In genomic region chr5:92278942-92279537, GRCm38 (mm10) we compare ENCODE assay signal across 8 mouse cellular contexts. TPM values are rescaled to one million over a fixed set of nuclear protein-coding genes. Genes with fewer than 3 reads are reported as not detected.
DNase-seq lines count a peak whose midpoint lies in the region; ATAC-seq and TF ChIP-seq lines count a peak whose summit lies in the region.

No protein-coding gene starts in this region.

- no peak overlapping the region for H3K9ac ChIP-seq in heart, embryonic 11.5 days (ENCODE audit: low read depth, low read length)
- H3K9ac ChIP-seq in MEL (ENCODE audit: control insufficient read depth, low read depth, low read length, poor library complexity, severe bottlenecking), result no peak overlapping the region
- H3K9ac ChIP-seq in limb, embryonic 13.5 days, result no peak overlapping the region

- peaks cover 4% of the 10 kb centered on the region; the same call in 1 of the 2 replicates for H3K4me1 ChIP-seq in heart, embryonic 11.5 days (ENCODE audit: control insufficient read depth, insufficient read depth, low read length)
- peaks cover 20 to 23% of the 10 kb centered on the region in 2 experiments for H3K4me1 ChIP-seq in MEL (ENCODE audit: control insufficient read depth in 1 of 2, insufficient read depth in 2 of 2, low read length in 2 of 2)
- H3K4me1 ChIP-seq in limb, embryonic 13.5 days, result peaks cover 12% of the 10 kb centered on the region

- peak; percentile 64 to 72 for TF ChIP-seq EP300 in MEL (IDR thresholded peaks at IDR 0.05; ENCODE audit: low read depth in 1 of 2, low read length in 2 of 2)

- no peaks in the 10 kb centered on the region for H3K9me3 ChIP-seq in heart, embryonic 11.5 days (replicated peaks; ENCODE audit: control insufficient read depth, low read length)
- H3K9me3 ChIP-seq in MEL (replicated peaks; ENCODE audit: insufficient read depth, low read length), result no peaks in the 10 kb centered on the region
- H3K9me3 ChIP-seq in limb, embryonic 13.5 days, result no peaks in the 10 kb centered on the region

- no peaks in the 10 kb centered on the region for H3K36me3 ChIP-seq in heart, embryonic 11.5 days (ENCODE audit: control insufficient read depth, insufficient read depth, low read length)
- peaks cover 0 to 28% of the 10 kb centered on the region in 2 experiments; a peak in 2 of 4 replicates for H3K36me3 ChIP-seq in MEL (ENCODE audit: control insufficient read depth in 1 of 2, insufficient read depth in 2 of 2, low read length in 2 of 2)
- H3K36me3 ChIP-seq in limb, embryonic 13.5 days, result 0 out of 2 replicates have a peak, but pooled peaks cover under 1% of the 10 kb centered on the region

- no peaks in the 10 kb centered on the region; the same call in 1 of the 2 replicates for H3K79me2 ChIP-seq in MEL (ENCODE audit: control insufficient read depth, insufficient read depth, low read length, poor library complexity)

- no peak overlapping the region for H3K27ac ChIP-seq in heart, embryonic 11.5 days (ENCODE audit: low read depth, low read length)
- no peak overlapping the region for H3K27ac ChIP-seq in MEL (ENCODE audit: control insufficient read depth, low read depth, low read length)
- H3K27ac ChIP-seq in limb, embryonic 13.5 days, result no peak overlapping the region

- no peak overlapping the region for H3K4me3 ChIP-seq in heart, embryonic 11.5 days (ENCODE audit: low read depth, low read length)
- H3K4me3 ChIP-seq in MEL (ENCODE audit: control insufficient read depth in 1 of 2, insufficient read depth in 1 of 2, low read depth in 2 of 2, low read length in 2 of 2), result peak overlapping the region in 1 of 2 experiments; percentile 24; a peak in 1 of 4 replicates
- H3K4me3 ChIP-seq in limb, embryonic 13.5 days, result no peak overlapping the region

- H3K27me3 ChIP-seq in heart, embryonic 11.5 days (ENCODE audit: control insufficient read depth, insufficient read depth, low read length), result no peaks in the 10 kb centered on the region; the same call in none of the 2 replicates
- no peaks in the 10 kb centered on the region for H3K27me3 ChIP-seq in MEL (ENCODE audit: control insufficient read depth in 1 of 2, insufficient read depth in 2 of 2, low read length in 2 of 2)
- no peaks in the 10 kb centered on the region for H3K27me3 ChIP-seq in limb, embryonic 13.5 days

- DNase-seq in heart, adult 9 months (ENCODE audit: low spot score in 2 of 2), result peak; percentile 16 to 53
- peak; percentile 91 for DNase-seq in MEL (ENCODE audit: low read depth, low spot score)
- DNase-seq in naive thymus-derived CD4-positive, alpha-beta T cell, adult 2 months (ENCODE audit: low read depth), result peak; percentile 30
- no peak for DNase-seq in embryo, embryonic 10 days (ENCODE audit: low spot score)
- DNase-seq in adrenal gland, postnatal 25 days, result no peak
- DNase-seq in kidney, postnatal 4 days, result no peak

- TF ChIP-seq CTCF in MEL (IDR thresholded peaks at IDR 0.05 in 2 of 3, conservative IDR thresholded peaks at IDR 0.05 in 1 of 3; ENCODE audit: control insufficient read depth in 1 of 3, insufficient read depth in 1 of 3, low read depth in 2 of 3, low read length in 3 of 3, poor library complexity in 1 of 3, severe bottlenecking in 1 of 3), result no peak

- no peak for TF ChIP-seq POLR2A in MEL (IDR thresholded peaks at IDR 0.05; ENCODE audit: control insufficient read depth in 1 of 2, insufficient read depth in 1 of 2, low read depth in 1 of 2, low read length in 2 of 2, poor library complexity in 1 of 2)

- no peak for TF ChIP-seq RAD21 in MEL (IDR thresholded peaks at IDR 0.05; ENCODE audit: low read depth, low read length)

- 88% methylated on average over 10 of the region's 10 CpGs for WGBS in heart, embryonic 11.5 days (ENCODE audit: insufficient replicate concordance)
- 78% methylated on average over 10 of the region's 10 CpGs for WGBS in limb, embryonic 13.5 days

- no peak for ATAC-seq in heart, embryonic 11.5 days (replicated peaks; ENCODE audit: insufficient number of reproducible peaks, low FRiP score, low TSS enrichment)
- no peak for ATAC-seq in limb, embryonic 13.5 days (ENCODE audit: low FRiP score, low read depth)

- no peak overlapping the region for H3K4me2 ChIP-seq in heart, embryonic 11.5 days
- peak overlapping the region; percentile 91; the same call in 1 of the 2 replicates for H3K4me2 ChIP-seq in limb, embryonic 13.5 days (replicated peaks)

TF ChIP-seq in MEL, 35 proteins besides CTCF, POLR2A, EP300 and RAD21 (continues in another document):
- TF ChIP-seq USF2 (IDR thresholded peaks at IDR 0.05; ENCODE audit: borderline replicate concordance in 1 of 2, insufficient read depth in 1 of 2, low read depth in 1 of 2, low read length in 2 of 2), result no peak
- TF ChIP-seq MAZ (IDR thresholded peaks at IDR 0.05; ENCODE audit: low read depth, low read length), result peak; percentile 94
- TF ChIP-seq ZC3H11A (IDR thresholded peaks at IDR 0.05; ENCODE audit: low read depth, low read length), result no peak
- peak; percentile 62 for TF ChIP-seq SIN3A (IDR thresholded peaks at IDR 0.05; ENCODE audit: low read length)
- TF ChIP-seq ZKSCAN1 (IDR thresholded peaks at IDR 0.05; ENCODE audit: low read depth, low read length), result no peak
- no peak for TF ChIP-seq CHD1 (IDR thresholded peaks at IDR 0.05; ENCODE audit: low read depth, low read length)
- TF ChIP-seq GATA1 (IDR thresholded peaks at IDR 0.05; ENCODE audit: low read depth, low read length), result peak; percentile 61
- TF ChIP-seq NRF1 (IDR thresholded peaks at IDR 0.05; ENCODE audit: insufficient read depth, low read depth, low read length, poor library complexity, severe bottlenecking), result peak; percentile 59; the same call in 1 of the 2 replicates
- peak; percentile 22; the same call in 1 of the 2 replicates for TF ChIP-seq BHLHE40 (IDR thresholded peaks at IDR 0.05; ENCODE audit: borderline replicate concordance, low read depth, low read length)
- TF ChIP-seq MYC (IDR thresholded peaks at IDR 0.05; ENCODE audit: low read depth, low read length), result peak; percentile 77; the same call in 1 of the 2 replicates
- peak; percentile 18; the same call in 1 of the 2 replicates for TF ChIP-seq HCFC1 (IDR thresholded peaks at IDR 0.05; ENCODE audit: low read depth, low read length)
- TF ChIP-seq MYB (IDR thresholded peaks at IDR 0.05; ENCODE audit: low read depth, low read length), result no peak
- TF ChIP-seq USF1 (IDR thresholded peaks at IDR 0.05; ENCODE audit: low read depth, low read length), result no peak
- no peak for TF ChIP-seq POLR2AphosphoS2 (IDR thresholded peaks at IDR 0.05; ENCODE audit: low read length)
- no peak for TF ChIP-seq ZMIZ1 (IDR thresholded peaks at IDR 0.05; ENCODE audit: low read depth, low read length)
- TF ChIP-seq KAT2A (conservative IDR thresholded peaks at IDR 0.05; ENCODE audit: low read depth, low read length), result no peak
- TF ChIP-seq ZNF384 (IDR thresholded peaks at IDR 0.05; ENCODE audit: low read depth, low read length), result no peak
- TF ChIP-seq TBP (IDR thresholded peaks at IDR 0.05; ENCODE audit: low read depth, low read length), result no peak
- 0 out of 2 replicates have a peak, but pooled peaks have one; percentile 8 for TF ChIP-seq TAL1 (IDR thresholded peaks at IDR 0.05; ENCODE audit: low read length)
- TF ChIP-seq ELF1 (IDR thresholded peaks at IDR 0.05; ENCODE audit: low read depth, low read length), result no peak
- no peak for TF ChIP-seq UBTF (IDR thresholded peaks at IDR 0.05; ENCODE audit: borderline replicate concordance, insufficient read depth, low read depth, low read length)
- TF ChIP-seq MEF2A (IDR thresholded peaks at IDR 0.05; ENCODE audit: extremely low read depth, insufficient replicate concordance, low read depth, low read length, poor library complexity, severe bottlenecking), result no peak

RNA-seq across cellular contexts. Expression of gene Naaa, which starts 1.1 kb away (rescaled TPM):
- polyA plus RNA-seq in heart, embryonic 11.5 days (2014; fragmentation: Nextera tagmentation; extraction: Ambion mirVana), result 6.9 and 8.4 TPM in 2 replicates
- 2.2 TPM in 2 replicates for total RNA-seq in MEL (2012; rRNA removed)
- polyA plus RNA-seq in MEL (2012; ENCODE audit: insufficient read depth in 1 of 2, insufficient read length in 2 of 2, low read depth in 1 of 2, low replicate concordance in 2 of 2, missing spikeins in 1 of 2), result 1 to 10 TPM in 1 of 2 experiments, not detected in 1; 6.7 TPM
- 11.6 and 12.3 TPM in 2 replicates for polyA plus RNA-seq in limb, embryonic 13.5 days (2015; fragmentation: Nextera tagmentation; extraction: Ambion mirVana)
- 13.8 and 15.8 TPM in 2 replicates for total RNA-seq in adrenal gland, postnatal 25 days (2021)

RNA-seq across cellular contexts. Expression of gene Ppef2, which starts 23.0 kb away (rescaled TPM):
- 0.26 TPM in 1 of 2 replicates, not detected in the other for polyA plus RNA-seq in heart, embryonic 11.5 days (2014; fragmentation: Nextera tagmentation; extraction: Ambion mirVana)
- total RNA-seq in MEL (2012; rRNA removed), result 0.04 TPM in 1 of 2 replicates, not detected in the other
- polyA plus RNA-seq in MEL (2012; ENCODE audit: insufficient read depth in 1 of 2, insufficient read length in 2 of 2, low read depth in 1 of 2, low replicate concordance in 2 of 2, missing spikeins in 1 of 2), result under 1 TPM in 1 of 2 experiments, not detected in 1; 0.08 TPM
- polyA plus RNA-seq in limb, embryonic 13.5 days (2015; fragmentation: Nextera tagmentation; extraction: Ambion mirVana), result 0.06 and 0.13 TPM in 2 replicates
- 0.18 TPM in 1 of 2 replicates, not detected in the other for total RNA-seq in adrenal gland, postnatal 25 days (2021)

RNA-seq across cellular contexts. Expression of gene Sdad1, which starts 31.2 kb away (rescaled TPM):
- 24.7 and 30.5 TPM in 2 replicates for polyA plus RNA-seq in heart, embryonic 11.5 days (2014; fragmentation: Nextera tagmentation; extraction: Ambion mirVana)
- 70.9 and 72.4 TPM in 2 replicates for total RNA-seq in MEL (2012; rRNA removed)
- polyA plus RNA-seq in MEL (2012; ENCODE audit: insufficient read depth in 1 of 2, insufficient read length in 2 of 2, low read depth in 1 of 2, low replicate concordance in 2 of 2, missing spikeins in 1 of 2), result 10 to 100 TPM in 1 of 2 experiments, not detected in 1; 73.0 TPM
- polyA plus RNA-seq in limb, embryonic 13.5 days (2015; fragmentation: Nextera tagmentation; extraction: Ambion mirVana), result 46.5 and 48.4 TPM in 2 replicates
- total RNA-seq in adrenal gland, postnatal 25 days (2021), result 30.5 and 36.1 TPM in 2 replicates

RNA-seq across cellular contexts. Expression of gene Cxcl9, which starts 48.8 kb away (rescaled TPM):
- polyA plus RNA-seq in heart, embryonic 11.5 days (2014; fragmentation: Nextera tagmentation; extraction: Ambion mirVana), result not detected in 2 replicates
- not detected in 2 replicates for total RNA-seq in MEL (2012; rRNA removed)
- polyA plus RNA-seq in MEL (2012; ENCODE audit: insufficient read depth in 1 of 2, insufficient read length in 2 of 2, low read depth in 1 of 2, low replicate concordance in 2 of 2, missing spikeins in 1 of 2), result not detected
- 0.49 and 0.76 TPM in 2 replicates for polyA plus RNA-seq in limb, embryonic 13.5 days (2015; fragmentation: Nextera tagmentation; extraction: Ambion mirVana)
- 0.88 and 0.90 TPM in 2 replicates for total RNA-seq in adrenal gland, postnatal 25 days (2021)

RNA-seq across cellular contexts. Expression of gene Art3, which starts 52.6 kb away (rescaled TPM):
- 37.0 and 37.6 TPM in 2 replicates for polyA plus RNA-seq in heart, embryonic 11.5 days (2014; fragmentation: Nextera tagmentation; extraction: Ambion mirVana)
- not detected in 2 replicates for total RNA-seq in MEL (2012; rRNA removed)
- not detected for polyA plus RNA-seq in MEL (2012; ENCODE audit: insufficient read depth in 1 of 2, insufficient read length in 2 of 2, low read depth in 1 of 2, low replicate concordance in 2 of 2, missing spikeins in 1 of 2)
- polyA plus RNA-seq in limb, embryonic 13.5 days (2015; fragmentation: Nextera tagmentation; extraction: Ambion mirVana), result 5.2 and 5.5 TPM in 2 replicates
- total RNA-seq in adrenal gland, postnatal 25 days (2021), result 50.0 and 51.8 TPM in 2 replicates

Comparison
In these comparisons a context has a peak if more than half of its experiments do, and no peak if none do; other contexts are left out.
1. DNase-seq: peak in heart, adult 9 months (2 of 2), MEL (single experiment) and naive thymus-derived CD4-positive, alpha-beta T cell, adult 2 months (single experiment); none in embryo, embryonic 10 days (single experiment), adrenal gland, postnatal 25 days (single experiment) and kidney, postnatal 4 days (0 of 2).